ENCODE assay signal across 8 mouse cellular contexts in genomic region chr9:107709697-107710483, GRCm38 (mm10). TPM values are rescaled to one million over a fixed set of nuclear protein-coding genes. Genes with fewer than 3 reads are reported as not detected.
DNase-seq lines count a peak whose midpoint lies in the region; ATAC-seq lines count a peak whose summit lies in the region.

Gene Sema3f, minus strand, starts transcription at chr9:107710475.

- no peaks in the 10 kb centered on the region for H3K27me3 ChIP-seq in intestine, embryonic 15.5 days (replicated peaks)
- H3K27me3 ChIP-seq in limb, embryonic 10.5 days (ENCODE audit: low read depth, poor library complexity, severe bottlenecking), result peaks cover 7% of the 10 kb centered on the region
- 0 out of 2 replicates have a peak, but pooled peaks cover 2% of the 10 kb centered on the region for H3K27me3 ChIP-seq in midbrain, embryonic 11.5 days (ENCODE audit: control insufficient read depth, insufficient read depth, low read length)

- peak within 1 kb of the TSS; percentile 96 for H3K4me2 ChIP-seq in intestine, embryonic 15.5 days (replicated peaks)
- H3K4me2 ChIP-seq in midbrain, embryonic 11.5 days, result peak within 1 kb of the TSS; percentile 98

- peak within 1 kb of the TSS; percentile 88 for H3K27ac ChIP-seq in intestine, embryonic 15.5 days
- peak within 1 kb of the TSS; percentile 98 for H3K27ac ChIP-seq in limb, embryonic 10.5 days
- H3K27ac ChIP-seq in midbrain, embryonic 11.5 days (ENCODE audit: low read depth, low read length), result peak within 1 kb of the TSS; percentile 80

- WGBS in intestine, embryonic 15.5 days, result 1% methylated on average over 73 of the region's 86 CpGs
- under 1% methylated on average over 72 of the region's 86 CpGs for WGBS in limb, embryonic 10.5 days
- 1% methylated on average over 86 of the region's 86 CpGs for WGBS in midbrain, embryonic 11.5 days

- peak within 1 kb of the TSS; percentile 84 for H3K9ac ChIP-seq in intestine, embryonic 15.5 days
- peak within 1 kb of the TSS; percentile 84 for H3K9ac ChIP-seq in midbrain, embryonic 11.5 days (ENCODE audit: low read length)

- peak within 1 kb of the TSS; percentile 74 for H3K4me3 ChIP-seq in intestine, embryonic 15.5 days (replicated peaks)
- peak within 1 kb of the TSS; percentile 96 for H3K4me3 ChIP-seq in limb, embryonic 10.5 days
- peak within 1 kb of the TSS; percentile 79 for H3K4me3 ChIP-seq in midbrain, embryonic 11.5 days (ENCODE audit: low read depth, low read length)

- DNase-seq in layer of hippocampus, adult 11-12 months (ENCODE audit: low spot score), result peak; percentile 37
- DNase-seq in layer of hippocampus, adult 9-10 months (ENCODE audit: low spot score), result no peak
- peak; percentile 95 for DNase-seq in embryo, embryonic 11 days
- peak; percentile 64 to 80 for DNase-seq in gastrocnemius, postnatal 4 days (ENCODE audit: low spot score in 2 of 2)
- DNase-seq in limb, embryonic 10.5 days (ENCODE audit: low spot score), result peak; percentile 91
- peak; percentile 98 for DNase-seq in midbrain, embryonic 11.5 days (ENCODE audit: low spot score, missing footprints)
- DNase-seq in spleen, adult 12 weeks (ENCODE audit: low spot score), result peak; percentile 50

- H3K4me1 ChIP-seq in intestine, embryonic 15.5 days (replicated peaks), result peaks cover 48% of the 10 kb centered on the region
- peaks cover 73% of the 10 kb centered on the region for H3K4me1 ChIP-seq in limb, embryonic 10.5 days
- H3K4me1 ChIP-seq in midbrain, embryonic 11.5 days (ENCODE audit: control insufficient read depth, insufficient read depth, low read length), result peaks cover 36% of the 10 kb centered on the region

- peak; percentile 90 for ATAC-seq in intestine, embryonic 15.5 days
- peak; percentile 83 for ATAC-seq in midbrain, embryonic 11.5 days (ENCODE audit: low FRiP score)

- 0 out of 2 replicates have a peak, but pooled peaks cover 4% of the 10 kb centered on the region for H3K36me3 ChIP-seq in intestine, embryonic 15.5 days
- peaks cover 25% of the 10 kb centered on the region for H3K36me3 ChIP-seq in limb, embryonic 10.5 days
- H3K36me3 ChIP-seq in midbrain, embryonic 11.5 days (ENCODE audit: control insufficient read depth, insufficient read depth, low read length), result no peaks in the 10 kb centered on the region

- no peaks in the 10 kb centered on the region for H3K9me3 ChIP-seq in intestine, embryonic 15.5 days
- no peaks in the 10 kb centered on the region for H3K9me3 ChIP-seq in limb, embryonic 10.5 days (replicated peaks)
- H3K9me3 ChIP-seq in midbrain, embryonic 11.5 days (ENCODE audit: control insufficient read depth, low read length), result no peaks in the 10 kb centered on the region

RNA-seq across cellular contexts. Expression of gene Sema3f, which starts in this region (rescaled TPM):
- 10 to 100 TPM; 26.4 to 27.2 TPM for total RNA-seq in gastrocnemius, postnatal 4 days (2021)
- polyA plus RNA-seq in intestine, embryonic 15.5 days (2015; fragmentation: Nextera tagmentation; extraction: Ambion mirVana), result 8.9 and 11.2 TPM in 2 replicates
- polyA plus RNA-seq in limb, embryonic 10.5 days (2016; fragmentation: Nextera tagmentation; extraction: Ambion mirVana), result 31.7 and 33.6 TPM in 2 replicates
- polyA plus RNA-seq in midbrain, embryonic 11.5 days (2014; fragmentation: Nextera tagmentation; extraction: Ambion mirVana), result 9.6 and 11.9 TPM in 2 replicates
